Mouse (Mus musculus) layer of hippocampus, adult 11-12 months (tissue): ENCODE results near the gene Gpc6.

Source experiments
- DNase-seq: peaks from one replicate; pipeline ENCODE4 v3.0.0; 2022; ENCODE audit warnings: low spot score

Gene Gpc6

DNA sequence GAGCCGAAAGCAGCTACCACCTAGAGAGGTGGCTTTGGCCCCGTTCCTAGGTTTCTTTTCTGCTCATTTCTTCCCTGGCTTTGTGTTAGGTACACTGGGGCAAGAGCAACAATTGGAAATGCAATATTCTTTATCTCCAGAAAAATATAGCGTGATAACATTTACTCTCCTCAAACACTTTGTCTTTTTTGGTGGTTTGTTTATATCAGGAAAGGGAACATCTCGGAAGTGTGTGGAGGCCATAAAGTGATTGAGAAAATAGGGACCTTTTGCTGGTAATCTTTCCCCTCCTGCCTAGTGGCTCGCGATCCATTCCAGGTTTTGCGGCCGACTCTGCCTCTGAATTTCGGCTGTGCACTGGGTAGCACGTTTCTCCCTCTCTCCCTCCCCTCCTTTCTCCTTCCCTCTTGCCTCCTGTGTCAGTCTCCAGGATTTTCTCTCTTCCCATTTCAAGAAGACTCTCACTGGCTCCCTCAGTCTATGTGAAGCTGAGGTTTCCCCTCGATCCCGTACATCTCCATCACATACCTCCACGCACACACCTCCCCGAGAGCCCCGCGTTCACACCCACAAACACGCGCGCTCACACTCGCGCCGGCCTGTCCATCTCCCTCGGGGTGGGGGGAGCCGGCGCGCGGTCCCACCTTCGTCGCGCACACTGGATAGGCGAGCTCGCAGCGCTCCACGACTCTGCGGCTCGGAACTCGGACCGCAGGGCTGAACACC is at the start of gene Gpc6:
TSS of gene Gpc6 (plus strand) at position 440 of the 726 bp plus-strand sequence.
- DNase-seq, result peak; percentile 66

DNA sequence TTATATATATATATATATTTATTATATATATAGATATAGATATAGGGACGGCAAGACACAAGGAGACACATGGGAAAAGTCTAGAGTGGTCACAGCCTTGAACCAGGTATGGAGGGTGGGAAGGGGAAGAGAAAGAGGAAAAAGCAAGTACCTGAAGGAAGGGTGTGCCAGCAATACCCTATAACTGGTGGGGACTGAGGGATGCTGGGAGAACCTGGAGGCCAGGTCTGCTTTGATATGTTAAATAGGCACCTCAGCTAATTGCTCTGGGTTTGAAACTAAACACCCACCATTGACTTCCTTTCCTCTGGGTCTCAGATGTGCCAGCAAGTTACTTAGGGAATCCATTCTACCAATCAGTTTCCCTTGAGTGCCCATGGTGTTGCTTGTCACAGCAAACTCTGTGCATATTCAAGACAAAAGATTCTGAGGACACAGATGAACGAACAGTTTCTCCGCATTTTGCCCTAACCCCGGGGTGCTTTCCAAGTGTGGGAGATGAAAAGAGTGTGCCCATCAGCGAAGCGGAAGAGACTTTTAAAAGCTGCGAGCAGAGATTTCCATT is 42.6 kb upstream of the Gpc6 start:
- no peak for DNase-seq

DNA sequence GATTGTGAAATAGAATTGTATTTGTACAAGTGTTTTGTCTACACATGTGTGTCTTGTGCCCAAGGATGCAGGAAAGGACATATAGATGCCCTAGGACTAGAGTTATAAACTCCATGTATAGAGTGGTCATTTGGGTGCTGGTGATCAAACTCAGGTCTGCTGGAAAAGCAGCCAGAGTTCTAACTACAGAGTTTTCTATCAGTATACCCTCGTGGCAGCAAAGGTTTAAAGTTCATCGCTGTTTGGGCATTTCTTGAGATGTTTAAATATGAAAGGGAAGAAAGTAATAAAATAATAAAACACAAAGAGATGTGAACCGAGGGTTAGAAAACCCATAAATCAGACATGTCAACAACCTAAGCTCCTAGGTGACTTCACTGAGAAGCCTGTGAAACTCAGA is 30.8 kb upstream of the Gpc6 start:
- DNase-seq, result no peak

DNA sequence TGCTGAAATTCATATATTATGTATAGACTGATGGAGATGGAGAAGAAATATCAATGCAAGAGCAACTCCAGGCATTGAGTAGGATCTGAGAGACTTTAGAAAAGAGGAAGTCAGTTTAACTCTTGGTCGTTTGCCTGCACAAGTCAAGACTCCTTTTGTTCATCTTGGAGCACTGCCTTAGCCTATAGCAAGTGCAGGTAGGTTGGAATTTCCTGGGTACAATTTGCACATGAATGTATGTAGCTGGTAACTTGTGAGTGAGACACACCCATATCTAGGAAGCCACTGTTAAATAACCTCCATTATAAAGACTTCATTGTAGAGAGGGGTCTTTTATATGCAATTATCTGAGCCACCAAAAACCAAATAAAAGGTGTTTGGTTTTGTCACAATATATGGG is 27.1 kb upstream of the Gpc6 start:
- DNase-seq, result no peak

DNA sequence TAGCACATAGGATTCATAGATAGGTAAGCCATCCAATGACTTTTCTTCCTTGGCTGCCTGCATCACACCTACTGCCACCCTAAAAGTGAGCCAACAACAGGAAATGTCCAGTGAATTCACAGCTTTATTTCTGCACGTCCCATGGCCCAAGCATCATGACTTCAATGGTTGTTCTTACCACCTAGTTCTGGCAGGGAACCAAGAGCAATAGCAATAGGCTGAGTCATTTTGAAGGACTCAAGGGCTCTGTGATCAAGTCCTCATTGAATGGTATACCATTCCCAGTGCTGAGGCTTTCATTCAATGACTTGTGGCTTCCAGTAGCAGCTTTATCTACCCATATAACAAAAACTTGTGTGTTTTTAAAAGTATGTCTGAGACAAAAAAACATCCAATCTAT is 13.3 kb upstream of the Gpc6 start:
- DNase-seq, result no peak

DNA sequence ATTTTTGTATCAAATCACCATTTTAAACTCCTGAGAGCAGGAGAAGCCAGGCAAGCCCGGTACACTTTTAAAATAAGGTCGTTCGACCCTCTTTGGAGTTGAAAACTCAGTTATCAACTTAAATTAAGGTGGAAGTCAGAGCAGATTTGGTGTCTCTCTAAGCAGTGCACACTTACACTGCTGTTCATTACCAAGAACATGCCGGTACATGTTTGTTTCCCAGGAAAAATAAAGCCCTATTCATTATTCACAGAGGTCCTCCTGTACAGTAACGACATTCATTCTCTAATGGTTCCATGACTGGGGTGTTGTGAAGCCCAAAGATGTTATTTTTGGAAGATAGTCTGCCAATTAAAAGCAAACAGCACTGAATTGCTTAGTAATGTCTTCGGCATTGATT is 8.2 kb upstream of the Gpc6 start:
- no peak for DNase-seq

- no peak for DNase-seq
Measured at GRCm38 (mm10) chr14:116924266-116924665, 849 bp upstream of the Gpc6 start.

DNA sequence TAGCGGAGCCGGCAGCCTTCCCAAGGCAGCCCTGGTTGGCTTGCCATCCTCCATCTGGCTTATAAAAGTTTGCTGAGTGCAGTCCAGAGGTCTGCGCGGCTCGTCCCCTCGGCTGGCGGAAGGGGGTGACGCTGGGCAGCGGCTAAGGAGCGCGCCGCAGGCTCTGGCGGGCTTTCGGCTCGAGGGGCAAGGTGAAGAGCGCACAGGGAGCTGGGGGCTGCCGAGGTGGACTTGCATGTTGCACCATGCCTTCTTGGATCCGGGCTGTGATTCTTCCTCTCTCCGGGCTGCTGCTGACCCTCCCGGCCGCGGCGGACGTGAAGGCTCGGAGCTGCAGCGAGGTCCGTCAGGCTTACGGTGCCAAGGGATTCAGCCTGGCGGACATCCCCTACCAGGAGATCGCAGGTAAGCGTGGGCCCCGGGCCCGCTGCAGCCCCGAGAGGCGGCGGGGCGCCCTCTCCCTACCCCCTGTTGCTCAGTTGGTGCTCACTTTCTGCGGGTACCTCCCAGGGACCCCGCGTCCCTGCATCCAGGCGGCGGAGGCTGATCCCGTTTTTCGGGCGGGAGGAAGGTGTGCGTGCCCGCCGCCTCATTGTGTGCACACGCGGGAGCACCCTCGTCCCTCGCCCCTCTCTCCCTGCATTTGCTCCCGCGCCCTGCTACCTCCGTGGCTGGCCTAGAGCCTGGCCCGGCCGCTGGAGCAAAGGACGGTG is 732 bp downstream of the Gpc6 start:
- no peak for DNase-seq

- peak; percentile 44 for DNase-seq
Measured at GRCm38 (mm10) chr14:116926404-116927171, 1.5 kb downstream of the Gpc6 start.

GRCm38 (mm10) chr14:116927341-116928315 is 2.5 kb downstream of the Gpc6 start:
- DNase-seq, result no peak

DNA sequence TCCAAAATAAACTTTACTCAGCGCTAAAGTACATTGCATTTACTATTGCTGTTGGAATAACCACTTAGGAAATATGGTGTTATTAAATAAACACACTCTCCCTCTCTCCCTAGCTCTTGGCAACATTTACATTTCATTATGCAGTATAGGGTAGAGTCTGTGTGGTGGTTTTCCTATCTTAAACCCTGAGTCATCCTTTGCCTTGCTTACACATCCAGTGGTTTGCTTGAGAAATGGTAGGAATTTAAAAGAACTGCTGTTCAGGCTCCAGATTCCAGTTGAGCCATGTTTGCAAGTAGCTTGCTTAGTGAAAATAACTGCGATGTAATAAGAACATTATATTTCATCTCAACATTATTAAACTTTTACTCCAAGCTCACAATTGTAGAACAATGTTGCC is 3.3 kb downstream of the Gpc6 start:
- no peak for DNase-seq

- DNase-seq, result no peak
Measured at GRCm38 (mm10) chr14:116928796-116929529, 3.8 kb downstream of the Gpc6 start.

GRCm38 (mm10) chr14:116933825-116934224 is 8.7 kb downstream of the Gpc6 start:
- no peak for DNase-seq

- peak; percentile 20 for DNase-seq
Measured at GRCm38 (mm10) chr14:116937910-116938560, 12.9 kb downstream of the Gpc6 start.

GRCm38 (mm10) chr14:116938735-116939134 is 13.6 kb downstream of the Gpc6 start:
- DNase-seq, result no peak

- DNase-seq, result no peak
Measured at GRCm38 (mm10) chr14:116939561-116939960, 14.4 kb downstream of the Gpc6 start.

DNA sequence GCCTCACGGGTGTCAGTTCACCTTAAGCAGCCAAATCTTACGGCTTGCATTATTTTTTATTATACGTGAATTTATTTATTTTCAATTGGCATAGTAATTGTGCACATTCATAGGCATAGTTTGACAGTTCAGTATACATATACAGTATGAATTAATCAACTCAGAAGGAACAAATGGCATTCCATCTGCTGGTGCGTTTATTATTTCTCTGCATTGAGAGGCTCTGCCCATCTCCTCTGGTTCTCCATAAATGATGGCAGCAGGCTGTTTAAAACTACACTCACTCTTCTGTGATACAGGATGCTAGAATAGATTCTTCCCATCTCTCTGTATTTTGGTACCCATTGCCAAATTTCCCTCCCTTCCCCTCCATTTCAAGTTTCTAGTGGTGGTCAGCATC is 16.7 kb downstream of the Gpc6 start:
- DNase-seq, result no peak

GRCm38 (mm10) chr14:116943751-116944150 is 18.6 kb downstream of the Gpc6 start:
- no peak for DNase-seq

DNA sequence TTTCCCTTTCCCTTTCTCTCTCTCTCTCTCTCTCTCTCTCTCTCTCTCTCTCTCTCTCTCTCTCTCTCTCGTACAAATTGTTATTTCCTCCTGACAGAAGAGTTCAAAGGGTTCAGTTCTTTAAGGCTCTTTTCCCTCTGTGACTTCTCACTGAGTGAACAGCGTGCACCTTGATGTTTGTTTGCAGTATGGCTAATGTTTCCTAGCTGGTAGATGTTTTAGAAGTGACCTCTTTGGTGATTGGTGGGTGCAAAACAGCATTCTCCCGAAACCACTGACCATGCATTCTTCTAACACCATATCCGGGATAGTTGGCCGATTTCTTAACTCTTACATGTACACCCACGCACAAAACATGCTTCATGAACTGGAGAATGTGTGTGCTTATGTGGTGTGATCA is 20.9 kb downstream of the Gpc6 start:
- no peak for DNase-seq

DNA sequence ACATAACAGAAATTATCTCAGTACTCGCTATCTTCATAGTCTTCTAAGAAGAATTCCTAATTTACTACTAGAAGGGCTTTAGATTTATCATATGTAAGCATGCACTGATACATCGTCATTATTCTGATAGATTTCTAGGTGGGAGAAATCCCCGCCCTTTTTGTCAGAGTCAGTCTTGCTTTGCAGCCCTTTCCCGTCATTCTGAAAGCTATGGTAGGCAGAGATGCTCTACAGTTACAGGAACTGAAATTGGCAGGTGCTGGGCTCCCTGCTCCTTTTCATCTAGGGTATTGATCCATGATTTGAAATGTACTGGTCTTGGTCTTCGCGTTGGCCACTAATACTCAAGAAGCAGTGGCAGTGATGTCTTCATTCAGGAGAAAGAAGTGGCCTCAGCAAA is 22.3 kb downstream of the Gpc6 start:
- DNase-seq, result no peak
